Mouse (Mus musculus): ENCODE data around the gene Ccdc65. TPM values are rescaled to one million over a fixed set of nuclear protein-coding genes. Genes with fewer than 3 reads are reported as not detected.

Gene Ccdc65
- polyA plus RNA-seq, 1 experiment from 2014 or later = 0.73 TPM

- H3K4me1 ChIP-seq = peaks cover 16% of the 10 kb centered on the region
- no peaks in the 10 kb centered on the region for H3K9me3 ChIP-seq (replicated peaks)
- peak overlapping the region; percentile 23; the same call in 1 of the 2 replicates for H3K9ac ChIP-seq
- 6% methylated on average over 40 of the region's 40 CpGs for WGBS
- peak; percentile 83 for ATAC-seq (replicated peaks; ENCODE audit: low FRiP score)
- peaks cover 49% of the 10 kb centered on the region for H3K27me3 ChIP-seq
- no peaks in the 10 kb centered on the region for H3K36me3 ChIP-seq
- H3K27ac ChIP-seq = no peak overlapping the region
- peak overlapping the region; percentile 38 for H3K4me3 ChIP-seq (replicated peaks)
- peak overlapping the region; percentile 68 for H3K4me2 ChIP-seq
These were observed 8.6 kb upstream of the Ccdc65 start for GRCm38 (mm10) chr15:98699190-98700105.

DNA sequence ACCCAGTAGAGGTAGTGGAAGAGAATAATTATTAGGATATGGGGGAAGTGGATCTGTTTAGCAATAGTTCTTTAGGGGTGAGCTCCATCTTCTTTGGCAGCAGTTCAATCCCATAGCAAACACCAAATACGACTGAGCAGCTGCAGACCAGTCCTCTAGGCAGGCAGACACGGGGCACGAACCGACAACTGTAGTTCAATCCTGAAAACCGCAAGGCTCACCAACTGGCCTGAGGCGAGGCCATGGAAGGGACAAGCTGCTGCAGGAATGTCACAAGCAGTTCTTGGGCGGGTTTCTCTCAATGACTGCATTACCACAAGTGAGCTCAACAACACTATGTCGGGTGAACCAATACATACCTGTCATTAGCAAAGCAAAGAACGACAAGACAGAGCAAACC, 3.7 kb upstream of the Ccdc65 start:
- no peak overlapping the region for H3K27ac ChIP-seq
- no peak overlapping the region for H3K4me3 ChIP-seq (replicated peaks)
- no peak for ATAC-seq (replicated peaks; ENCODE audit: low FRiP score)
- peaks cover 54% of the 10 kb centered on the region for H3K27me3 ChIP-seq
- H3K9ac ChIP-seq = no peak overlapping the region
- WGBS = 64% methylated on average over 9 of the region's 9 CpGs
- H3K36me3 ChIP-seq = no peaks in the 10 kb centered on the region
- no peak overlapping the region for H3K4me2 ChIP-seq
- no peaks in the 10 kb centered on the region for H3K9me3 ChIP-seq (replicated peaks)
- H3K4me1 ChIP-seq = peaks cover 17% of the 10 kb centered on the region

- Histone ChIP-seq H3K9me3 (replicated peaks) (no peaks in the 10 kb centered on the region), H3K27me3 (0 out of 2 replicates have a peak, but pooled peaks cover 3% of the 10 kb centered on the region), H3K27ac (no peak overlapping the region), H3K4me1 (peaks cover 7% of the 10 kb centered on the region), H3K4me3 (replicated peaks) (no peak overlapping the region), H3K36me3 (no peaks in the 10 kb centered on the region), H3K9ac (no peak overlapping the region), H3K4me2 (no peak overlapping the region)
- WGBS = 13% methylated on average over 9 of the region's 9 CpGs
- ATAC-seq (replicated peaks; ENCODE audit: low FRiP score) = no peak
These were observed 2.4 kb downstream of the Ccdc65 start for GRCm38 (mm10) chr15:98710442-98710841.

DNA sequence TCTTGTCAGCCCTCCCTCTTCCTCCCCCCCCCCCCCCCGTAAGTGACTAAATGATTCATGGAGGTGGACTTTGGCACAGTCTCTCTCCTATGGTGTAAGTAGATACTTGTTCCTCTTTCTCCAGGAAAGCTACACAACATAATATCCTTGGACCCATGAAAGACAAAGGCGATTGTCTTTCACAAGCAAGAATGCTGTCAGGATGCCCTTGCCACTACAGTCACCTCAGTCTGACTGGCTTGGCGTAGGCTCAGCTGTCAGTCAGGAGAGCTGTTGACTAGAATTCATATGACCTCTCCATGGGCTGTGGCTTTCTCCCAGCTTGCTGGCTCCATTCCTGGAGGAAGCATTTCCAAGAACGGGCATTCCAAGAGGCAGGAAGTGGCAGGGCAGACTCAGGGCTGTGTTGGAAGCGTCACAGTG, 6.2 kb downstream of the Ccdc65 start:
- 59% methylated on average over 5 of the region's 5 CpGs for WGBS

DNA sequence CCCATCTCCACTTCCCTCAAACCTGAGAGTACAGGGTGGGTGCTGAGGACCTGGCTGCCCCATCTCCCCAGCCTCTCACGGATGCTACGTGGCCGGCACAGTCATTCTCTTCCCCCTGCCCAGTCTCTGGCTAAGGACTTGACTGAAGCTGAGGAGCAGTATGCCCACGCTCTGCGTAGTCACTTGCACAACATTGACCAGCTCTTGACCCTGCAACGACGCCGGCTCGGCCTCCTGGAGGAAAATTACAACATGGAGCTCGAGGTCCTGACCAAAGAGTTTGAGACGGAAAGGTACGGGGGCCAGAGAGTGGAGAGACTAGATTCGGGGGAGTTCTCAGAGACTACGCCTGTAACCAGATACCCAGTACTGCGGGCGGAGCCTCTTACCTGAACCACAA, 9.3 kb downstream of the Ccdc65 start:
- 58% methylated on average over 16 of the region's 16 CpGs for WGBS

More for the DNA sequence above, 6.2 kb downstream of the Ccdc65 start:
- no peaks in the 10 kb centered on the region for H3K9me3 ChIP-seq (replicated peaks)
- no peak overlapping the region for H3K27ac ChIP-seq
- H3K4me2 ChIP-seq = no peak overlapping the region
- H3K4me3 ChIP-seq (replicated peaks) = no peak overlapping the region
- no peaks in the 10 kb centered on the region for H3K36me3 ChIP-seq
- H3K4me1 ChIP-seq = no peaks in the 10 kb centered on the region
- no peak for ATAC-seq (replicated peaks; ENCODE audit: low FRiP score)
- no peaks in the 10 kb centered on the region for H3K27me3 ChIP-seq
- H3K9ac ChIP-seq = no peak overlapping the region

GRCm38 (mm10) chr15:98722191-98722590, 14.2 kb downstream of the Ccdc65 start:
- Histone ChIP-seq H3K4me2 (peak overlapping the region; percentile 41; the same call in 1 of the 2 replicates), H3K9ac (no peak overlapping the region), H3K9me3 (replicated peaks) (no peaks in the 10 kb centered on the region), H3K4me3 (replicated peaks) (no peak overlapping the region), H3K27ac (no peak overlapping the region), H3K36me3 (no peaks in the 10 kb centered on the region), H3K4me1 (peaks cover 41% of the 10 kb centered on the region), H3K27me3 (peaks cover 10% of the 10 kb centered on the region; the same call in 1 of the 2 replicates)
- WGBS = 73% methylated on average over 8 of the region's 8 CpGs
- no peak for ATAC-seq (replicated peaks; ENCODE audit: low FRiP score)

More for the DNA sequence above, 9.3 kb downstream of the Ccdc65 start:
- peaks cover 4% of the 10 kb centered on the region; the same call in 1 of the 2 replicates for H3K27me3 ChIP-seq
- H3K4me1 ChIP-seq = peaks cover 2% of the 10 kb centered on the region
- no peaks in the 10 kb centered on the region for H3K36me3 ChIP-seq
- H3K4me2 ChIP-seq = no peak overlapping the region
- H3K9ac ChIP-seq = no peak overlapping the region
- no peak overlapping the region for H3K27ac ChIP-seq
- no peaks in the 10 kb centered on the region for H3K9me3 ChIP-seq (replicated peaks)
- H3K4me3 ChIP-seq (replicated peaks) = no peak overlapping the region
- ATAC-seq (replicated peaks; ENCODE audit: low FRiP score) = no peak

DNA sequence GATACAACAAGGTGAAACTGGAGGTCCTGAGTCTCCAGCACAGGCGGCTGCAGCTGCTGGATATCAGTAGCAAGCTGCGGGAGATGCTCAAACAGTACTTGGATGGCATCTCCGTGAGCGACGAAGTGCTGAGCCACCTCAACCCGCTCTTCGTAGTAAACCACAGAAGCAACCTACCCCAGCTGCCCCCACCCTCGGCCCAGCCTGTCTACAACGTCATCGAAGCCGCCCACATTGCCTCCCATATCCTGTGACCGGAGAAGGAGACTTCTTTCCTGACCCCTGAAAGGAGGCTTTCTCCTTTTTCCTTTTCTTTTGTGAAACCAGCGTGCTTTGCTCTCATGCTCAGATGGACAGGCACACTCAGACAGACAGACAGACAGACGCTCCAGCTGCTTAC, 14.8 kb downstream of the Ccdc65 start:
- Histone ChIP-seq H3K4me1 (peaks cover 48% of the 10 kb centered on the region), H3K27ac (no peak overlapping the region), H3K4me3 (replicated peaks) (no peak overlapping the region), H3K9me3 (replicated peaks) (no peaks in the 10 kb centered on the region), H3K9ac (no peak overlapping the region), H3K36me3 (no peaks in the 10 kb centered on the region), H3K4me2 (peak overlapping the region; percentile 41), H3K27me3 (peaks cover 10% of the 10 kb centered on the region; the same call in 1 of the 2 replicates)
- ATAC-seq (replicated peaks; ENCODE audit: low FRiP score) = 0 out of 2 replicates have a peak, but pooled peaks have one; percentile 46
- WGBS = 33% methylated on average over 14 of the region's 14 CpGs

- 24% methylated on average over 19 of the region's 19 CpGs for WGBS
- H3K9me3 ChIP-seq (replicated peaks) = no peaks in the 10 kb centered on the region
- H3K4me2 ChIP-seq = peak overlapping the region; percentile 41
- H3K4me3 ChIP-seq (replicated peaks) = peak overlapping the region; percentile 22
- H3K27me3 ChIP-seq = peaks cover 10% of the 10 kb centered on the region; the same call in 1 of the 2 replicates
- H3K9ac ChIP-seq = no peak overlapping the region
- no peaks in the 10 kb centered on the region for H3K36me3 ChIP-seq
- no peak for ATAC-seq (replicated peaks; ENCODE audit: low FRiP score)
- H3K27ac ChIP-seq = no peak overlapping the region
- H3K4me1 ChIP-seq = peaks cover 54% of the 10 kb centered on the region
These were observed 16.4 kb downstream of the Ccdc65 start for GRCm38 (mm10) chr15:98724441-98724840.

GRCm38 (mm10) chr15:98726079-98726478, 18.1 kb downstream of the Ccdc65 start:
- H3K4me2 ChIP-seq = peak overlapping the region; percentile 94; the same call in 1 of the 2 replicates
- H3K4me1 ChIP-seq = peaks cover 60% of the 10 kb centered on the region
- 69% methylated on average over 4 of the region's 4 CpGs for WGBS
- H3K27me3 ChIP-seq = 0 out of 2 replicates have a peak, but pooled peaks cover 6% of the 10 kb centered on the region
- no peaks in the 10 kb centered on the region for H3K36me3 ChIP-seq
- ATAC-seq (replicated peaks; ENCODE audit: low FRiP score) = no peak
- no peak overlapping the region for H3K27ac ChIP-seq
- no peak overlapping the region for H3K9ac ChIP-seq
- H3K4me3 ChIP-seq (replicated peaks) = no peak overlapping the region
- H3K9me3 ChIP-seq (replicated peaks) = no peaks in the 10 kb centered on the region

DNA sequence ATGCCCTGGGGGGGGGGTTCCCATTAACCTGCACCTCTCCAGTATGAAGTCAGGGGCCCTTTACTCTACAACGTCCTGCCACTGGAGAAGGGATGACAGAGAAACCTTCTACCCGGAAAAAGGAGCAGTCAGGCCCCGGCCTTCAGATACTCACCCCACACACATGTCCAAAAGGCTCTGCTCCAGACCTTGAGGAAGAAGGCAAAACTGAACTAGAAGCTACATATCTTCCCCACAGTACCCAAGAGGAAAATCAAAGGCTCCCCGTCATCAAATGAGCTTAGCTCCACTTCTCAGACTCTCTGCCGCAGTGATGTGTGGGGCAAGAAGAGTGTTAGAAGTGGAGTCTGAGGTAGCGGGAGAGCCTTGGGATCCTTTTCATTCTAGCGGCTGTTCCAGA, 18.7 kb downstream of the Ccdc65 start:
- Histone ChIP-seq H3K4me2 (peak overlapping the region; percentile 94), H3K9me3 (replicated peaks) (no peaks in the 10 kb centered on the region), H3K36me3 (no peaks in the 10 kb centered on the region), H3K4me1 (peaks cover 60% of the 10 kb centered on the region), H3K27me3 (0 out of 2 replicates have a peak, but pooled peaks cover 6% of the 10 kb centered on the region), H3K9ac (peak overlapping the region; percentile 56), H3K4me3 (replicated peaks) (peak overlapping the region; percentile 56), H3K27ac (no peak overlapping the region)
- no peak for ATAC-seq (replicated peaks; ENCODE audit: low FRiP score)
- 40% methylated on average over 7 of the region's 7 CpGs for WGBS

GRCm38 (mm10) chr15:98727443-98728321, 19.7 kb downstream of the Ccdc65 start, which contains the start of gene Fkbp11:
Gene Fkbp11 (minus strand): TSS chr15:98728198.
- H3K4me1 ChIP-seq = peaks cover 55% of the 10 kb centered on the region
- WGBS = under 1% methylated on average over 39 of the region's 39 CpGs

More at GRCm38 (mm10) chr15:98727443-98728321, 19.7 kb downstream of the Ccdc65 start, which contains the start of gene Fkbp11:
- H3K27ac ChIP-seq = no peak within 1 kb of the TSS
- H3K9ac ChIP-seq = peak within 1 kb of the TSS; percentile 56
- no peaks in the 10 kb centered on the region for H3K36me3 ChIP-seq
- no peaks in the 10 kb centered on the region for H3K9me3 ChIP-seq (replicated peaks)
- 0 out of 2 replicates have a peak, but pooled peaks cover 6% of the 10 kb centered on the region for H3K27me3 ChIP-seq
- H3K4me2 ChIP-seq = peak within 1 kb of the TSS; percentile 94
- peak within 1 kb of the TSS; percentile 56 for H3K4me3 ChIP-seq (replicated peaks)
- peak; percentile 84 for ATAC-seq (replicated peaks; ENCODE audit: low FRiP score)

All from kidney, embryonic 15.5 days (tissue).